Mouse (Mus musculus) forebrain, embryonic 16.5 days (tissue): Measurements from ENCODE around the gene Lpin2. TPM values are rescaled to one million over a fixed set of nuclear protein-coding genes. Genes with fewer than 3 reads are reported as not detected.
A peak's percentile ranks its signal among the peaks of the same experiment; 100 is the strongest.

Experiments used
- ATAC-seq: fragments of 200-750 bp; cut with Nextera tagmentation; 2 replicates; pipeline ENCODE4 v1.8.0; 2017; ENCODE audit warnings: mild to moderate bottlenecking, moderate library complexity
- H3K27ac ChIP-seq: fragments of 300-500 bp; sonication (generic); 2 replicates; pipeline ENCODE4 v1.5.1; 2014; ENCODE audit warnings: low read length, control low read depth
- H3K27me3 ChIP-seq: fragments of 300-500 bp; sonication (generic); replicated peaks from 2 replicates; pipeline ENCODE4 v1.6.1; 2014; ENCODE audit warnings: low read length; ENCODE audit not compliant: control insufficient read depth, insufficient read depth
- H3K36me3 ChIP-seq: fragments of 300-500 bp; sonication (generic); 2 replicates; pipeline ENCODE4 v1.6.1; 2014; ENCODE audit not compliant: control insufficient read depth, insufficient read depth
- H3K4me1 ChIP-seq: fragments of 300-500 bp; sonication (generic); replicated peaks from 2 replicates; pipeline ENCODE4 v1.6.1; 2014; ENCODE audit warnings: low read length; ENCODE audit not compliant: control insufficient read depth, insufficient read depth
- H3K4me2 ChIP-seq: fragments of 300-500 bp; sonication (generic); 2 replicates; pipeline ENCODE4 v1.6.1; 2014; ENCODE audit warnings: mild to moderate bottlenecking, low read length, control low read depth
- H3K4me3 ChIP-seq: fragments of 300-500 bp; sonication (generic); replicated peaks from 2 replicates; pipeline ENCODE4 v1.5.1; 2014; ENCODE audit warnings: mild to moderate bottlenecking, low read length, control low read depth
- H3K9ac ChIP-seq: fragments of 300-500 bp; sonication (generic); replicated peaks from 2 replicates; pipeline ENCODE4 v1.6.1; 2014; ENCODE audit warnings: low read depth, low read length, control low read depth
- H3K9me3 ChIP-seq: fragments of 300-500 bp; sonication (generic); 2 replicates; pipeline ENCODE4 v1.6.1; 2016; ENCODE audit warnings: low read length; ENCODE audit not compliant: control insufficient read depth
- WGBS: fragments of 180-500 bp; shearing (Covaris S2); extraction: QIAGEN DNeasy Blood & Tissue Kit; methylation state at CpG from one replicate; pipeline ENCODE4 v1.1.7; 2014; 5-methylcytosine and 5-hydroxymethylcytosine counted together
- polyA plus RNA-seq: library from polyadenylated mRNA; unstranded; fragments of >200 nt; fragmentation: Nextera tagmentation; extraction: Ambion mirVana; gene quantifications from 2 replicates; pipeline ENCODE4 v1.2.1, GENCODE M21; 2015

Gene Lpin2
- polyA plus RNA-seq: 35.6 and 40.1 TPM in 2 replicates

DNA sequence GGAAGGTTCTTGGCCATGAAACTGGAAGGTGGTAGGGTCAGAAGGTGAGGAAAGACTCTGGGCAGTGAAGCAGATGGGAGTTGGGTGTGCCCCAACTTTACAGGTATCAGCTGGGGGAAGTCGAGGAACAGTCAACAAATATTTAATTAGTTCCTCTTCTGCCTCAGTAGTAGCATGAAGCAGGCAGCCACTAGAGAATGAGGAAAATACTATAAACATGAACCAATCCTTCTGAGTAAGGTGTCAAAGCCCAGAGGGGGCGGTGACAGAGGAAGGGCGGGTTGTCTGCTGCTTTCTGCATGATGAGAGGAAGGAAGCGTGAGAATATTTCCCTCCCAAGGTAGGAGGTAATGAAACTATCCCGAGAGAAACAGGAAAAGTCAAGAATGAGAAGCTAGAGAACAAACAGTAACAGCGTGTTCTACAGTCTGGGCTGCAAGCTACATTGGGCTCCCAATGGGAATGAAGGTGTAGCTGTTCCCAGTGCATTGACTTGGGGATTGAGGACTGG, at the start of gene Lpin2:
TSS of gene Lpin2 (plus strand) at position 350 of the 511 bp plus-strand sequence.
- Histone ChIP-seq H3K27me3 (no peaks in the 10 kb centered on the region), H3K9me3 (no peaks in the 10 kb centered on the region), H3K4me1 (peaks cover 17% of the 10 kb centered on the region), H3K27ac (peak within 1 kb of the TSS; percentile 83), H3K4me3 (peak within 1 kb of the TSS; percentile 79), H3K4me2 (peak within 1 kb of the TSS; percentile 95), H3K36me3 (no peaks in the 10 kb centered on the region), H3K9ac (peak within 1 kb of the TSS; percentile 83)
- WGBS: 19% methylated on average over 6 of the region's 6 CpGs
- no peak for ATAC-seq

DNA sequence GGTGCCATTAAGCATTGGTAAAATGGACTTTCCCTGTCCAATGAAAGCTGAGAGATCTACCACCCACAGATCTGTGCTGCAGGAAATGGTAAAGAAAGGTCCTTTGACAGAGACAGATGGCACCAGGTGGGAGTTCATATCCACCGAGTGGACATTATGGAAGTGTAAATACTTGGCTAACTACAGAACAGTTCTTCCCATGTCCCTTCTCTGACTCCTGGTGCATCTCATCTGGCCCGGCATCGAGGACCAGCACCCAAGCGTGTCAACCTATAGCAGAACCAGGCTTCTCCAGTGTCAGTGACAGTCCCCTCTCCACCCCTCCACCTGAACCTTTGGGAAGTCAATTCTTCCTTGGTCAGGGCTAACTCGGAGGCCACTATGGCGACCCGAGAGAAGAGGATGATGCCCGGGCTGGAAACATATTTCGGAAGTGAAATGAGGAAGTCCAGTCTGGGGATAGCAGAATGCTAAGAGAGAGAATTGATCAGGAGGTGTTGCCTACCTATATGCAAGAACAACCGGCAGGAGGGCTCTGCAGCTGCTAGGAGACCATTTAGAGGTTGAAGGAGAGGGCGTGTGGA, 49.4 kb upstream of the Lpin2 start:
- ATAC-seq: no peak
- no peak overlapping the region for H3K4me3 ChIP-seq

DNA sequence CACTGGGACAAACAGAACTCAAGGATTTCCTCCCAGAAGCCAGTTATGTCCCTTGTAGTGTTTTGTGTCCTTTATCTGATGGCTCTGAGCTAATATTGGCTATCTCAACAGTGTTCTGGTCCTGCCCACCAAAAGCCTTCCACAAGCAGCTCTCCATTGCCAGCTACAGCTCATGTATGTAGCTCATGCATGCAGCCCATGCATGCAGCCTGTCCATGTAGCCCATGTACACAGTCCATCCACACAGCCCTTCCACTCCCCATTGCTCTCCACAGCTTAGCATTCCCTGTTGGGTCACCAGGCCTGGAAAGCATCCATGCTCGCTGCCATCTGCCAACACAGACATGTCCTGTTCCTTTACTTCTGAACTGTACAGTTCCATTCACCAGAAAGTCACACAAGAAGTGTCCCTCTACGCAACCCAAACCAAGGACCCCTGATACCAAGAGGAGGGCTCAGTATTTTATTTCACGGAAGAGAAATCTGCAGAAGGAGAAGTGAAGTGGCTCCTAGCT, 47.9 kb upstream of the Lpin2 start:
- H3K4me2 ChIP-seq: no peak overlapping the region
- H3K27me3 ChIP-seq: no peaks in the 10 kb centered on the region
- no peak overlapping the region for H3K27ac ChIP-seq
- no peak overlapping the region for H3K9ac ChIP-seq
- 93% methylated on average over 3 of the region's 3 CpGs for WGBS
- H3K4me1 ChIP-seq: peaks cover 2% of the 10 kb centered on the region
- H3K36me3 ChIP-seq: no peaks in the 10 kb centered on the region
- H3K9me3 ChIP-seq: no peaks in the 10 kb centered on the region
- no peak for ATAC-seq
- H3K4me3 ChIP-seq: no peak overlapping the region

More for the DNA sequence above, 49.4 kb upstream of the Lpin2 start:
- Histone ChIP-seq H3K27ac (no peak overlapping the region), H3K9me3 (no peaks in the 10 kb centered on the region), H3K27me3 (no peaks in the 10 kb centered on the region), H3K36me3 (no peaks in the 10 kb centered on the region), H3K9ac (no peak overlapping the region), H3K4me1 (peaks cover 2% of the 10 kb centered on the region), H3K4me2 (no peak overlapping the region)
- WGBS: 90% methylated on average over 11 of the region's 11 CpGs

DNA sequence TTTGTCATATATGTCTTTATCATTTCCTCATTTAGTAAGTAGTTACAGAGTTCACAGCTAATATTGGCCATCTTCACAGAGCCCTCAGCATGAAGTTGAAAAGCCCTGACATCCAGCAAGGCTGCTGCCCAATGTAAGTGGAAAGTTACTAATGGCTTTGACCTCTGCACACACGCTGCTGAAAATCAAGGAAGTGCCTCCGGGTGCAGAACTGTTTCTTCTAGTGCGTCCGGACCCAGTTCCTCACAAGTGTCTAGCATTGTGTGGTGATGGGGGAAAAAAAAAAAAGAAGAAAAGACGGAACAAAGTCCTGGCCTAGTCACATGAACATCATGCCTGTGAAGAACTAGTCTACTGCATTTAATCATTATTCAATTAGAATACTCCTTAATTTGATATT, 47.3 kb upstream of the Lpin2 start:
- Histone ChIP-seq H3K4me3 (no peak overlapping the region), H3K9me3 (no peaks in the 10 kb centered on the region), H3K36me3 (no peaks in the 10 kb centered on the region), H3K27ac (no peak overlapping the region), H3K27me3 (no peaks in the 10 kb centered on the region), H3K4me1 (no peaks in the 10 kb centered on the region), H3K9ac (no peak overlapping the region), H3K4me2 (no peak overlapping the region)
- WGBS: 88% methylated on average over 5 of the region's 5 CpGs
- no peak for ATAC-seq

DNA sequence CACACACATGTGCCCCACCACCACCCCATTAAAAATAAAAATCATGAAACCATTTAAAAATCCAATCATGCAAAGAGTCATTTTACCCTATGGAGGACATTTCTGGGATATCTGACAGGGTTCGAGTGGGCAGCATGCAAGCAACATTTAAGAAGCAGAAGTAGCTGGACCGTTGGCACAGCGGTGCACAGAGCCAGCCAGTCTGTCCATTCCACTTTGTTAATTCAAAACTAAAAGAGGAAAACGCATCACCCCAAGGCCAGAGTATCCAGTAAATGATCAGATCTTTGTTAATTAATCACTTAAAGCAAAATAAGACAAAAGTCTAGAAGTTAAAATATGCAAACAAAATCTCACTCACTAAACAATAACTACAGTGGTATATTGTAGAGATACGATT, 46.5 kb upstream of the Lpin2 start:
- H3K9ac ChIP-seq: no peak overlapping the region
- H3K9me3 ChIP-seq: no peaks in the 10 kb centered on the region
- no peaks in the 10 kb centered on the region for H3K4me1 ChIP-seq
- no peak for ATAC-seq
- 87% methylated on average over 5 of the region's 5 CpGs for WGBS
- no peaks in the 10 kb centered on the region for H3K27me3 ChIP-seq
- no peak overlapping the region for H3K4me3 ChIP-seq
- H3K27ac ChIP-seq: no peak overlapping the region
- no peaks in the 10 kb centered on the region for H3K36me3 ChIP-seq
- H3K4me2 ChIP-seq: no peak overlapping the region

DNA sequence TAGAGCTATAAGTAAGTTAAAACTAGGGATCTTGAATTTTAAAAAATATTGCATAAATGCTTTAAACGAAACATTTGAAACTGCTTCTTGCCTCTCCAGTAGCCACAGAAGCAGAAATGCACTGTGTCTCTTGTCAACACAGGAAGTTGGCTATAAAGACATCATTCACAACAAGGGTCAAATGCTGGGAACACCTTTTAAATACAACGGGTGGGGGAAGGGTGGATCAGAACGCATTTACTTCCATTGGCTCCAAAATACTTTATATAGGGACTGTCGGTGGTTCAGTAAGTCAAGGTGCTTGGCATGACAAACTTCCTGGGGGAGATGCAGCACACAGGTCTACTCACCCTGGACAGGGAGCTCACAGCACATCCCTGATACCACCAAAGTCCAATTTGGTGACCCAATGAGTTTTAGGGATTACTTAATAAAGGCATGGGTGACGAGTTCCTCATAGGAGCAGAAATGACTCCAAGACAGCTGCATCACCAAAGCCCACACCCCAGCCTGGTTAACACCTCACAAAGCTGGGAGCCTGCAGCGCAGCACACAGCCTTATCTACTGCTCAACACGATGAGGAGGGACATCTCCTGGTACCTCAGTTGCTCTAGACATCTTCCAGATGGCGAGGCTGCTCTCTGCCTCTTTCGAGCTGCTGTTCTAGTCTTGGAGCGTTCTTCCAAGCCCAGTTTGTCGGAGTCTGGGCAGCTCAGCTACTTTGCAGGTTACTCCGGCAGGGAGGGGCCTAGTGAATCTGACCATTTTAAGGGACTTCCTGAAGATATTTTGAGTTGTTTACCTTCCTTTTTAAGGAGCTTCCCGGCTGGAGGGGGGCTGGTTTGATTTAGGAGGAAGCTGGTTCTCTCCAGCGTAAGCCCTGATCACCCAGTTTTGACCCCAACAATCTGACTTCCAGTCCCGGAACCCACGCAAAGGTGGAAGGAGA, 45.7 kb upstream of the Lpin2 start:
- no peak for ATAC-seq
- Histone ChIP-seq H3K27ac (no peak overlapping the region), H3K4me1 (no peaks in the 10 kb centered on the region), H3K27me3 (no peaks in the 10 kb centered on the region), H3K4me3 (no peak overlapping the region), H3K9ac (no peak overlapping the region), H3K4me2 (no peak overlapping the region), H3K36me3 (no peaks in the 10 kb centered on the region), H3K9me3 (no peaks in the 10 kb centered on the region)
- WGBS: 88% methylated on average over 16 of the region's 16 CpGs

DNA sequence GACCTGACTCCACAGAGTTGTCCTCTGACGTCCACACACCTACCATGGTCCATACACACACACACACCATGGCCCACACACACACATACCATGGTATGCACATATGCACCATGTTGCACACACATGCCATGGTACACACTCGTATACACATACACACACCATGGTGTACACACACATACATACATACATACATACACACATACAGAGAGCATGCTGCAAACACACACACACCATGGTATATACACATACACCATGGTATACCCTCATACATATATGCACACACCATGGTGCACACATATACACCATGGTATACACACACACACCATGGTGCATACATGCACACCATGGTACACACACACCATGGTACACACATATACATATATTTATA, 45.0 kb upstream of the Lpin2 start:
- Histone ChIP-seq H3K9ac (no peak overlapping the region), H3K9me3 (no peaks in the 10 kb centered on the region), H3K36me3 (no peaks in the 10 kb centered on the region), H3K4me2 (no peak overlapping the region), H3K4me1 (no peaks in the 10 kb centered on the region), H3K4me3 (no peak overlapping the region), H3K27ac (no peak overlapping the region), H3K27me3 (no peaks in the 10 kb centered on the region)
- 81% methylated on average over 2 of the region's 2 CpGs for WGBS
- ATAC-seq: no peak

DNA sequence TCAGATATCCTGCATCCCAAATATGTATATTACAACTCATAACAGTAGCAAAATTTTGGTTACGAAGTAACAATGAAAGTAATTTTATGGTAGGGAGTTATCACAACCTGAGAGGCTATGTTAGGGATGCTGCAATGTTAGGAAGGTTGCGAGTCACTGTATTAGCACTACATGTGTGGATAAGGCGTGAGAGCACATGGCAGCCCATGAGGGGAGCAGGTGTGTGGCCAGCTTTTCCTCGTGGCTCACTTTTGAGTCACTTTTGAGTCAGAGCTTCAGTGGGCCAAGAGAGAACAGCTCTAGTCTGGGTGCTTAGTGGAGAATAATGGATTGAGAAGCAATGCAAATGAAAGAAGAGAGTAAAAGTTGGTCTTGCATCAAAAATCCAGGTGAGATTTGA, 40.3 kb upstream of the Lpin2 start:
- Histone ChIP-seq H3K9ac (no peak overlapping the region), H3K27me3 (no peaks in the 10 kb centered on the region), H3K4me2 (no peak overlapping the region), H3K4me3 (no peak overlapping the region), H3K36me3 (no peaks in the 10 kb centered on the region), H3K9me3 (no peaks in the 10 kb centered on the region), H3K4me1 (no peaks in the 10 kb centered on the region), H3K27ac (no peak overlapping the region)
- WGBS: 77% methylated on average over 4 of the region's 4 CpGs
- ATAC-seq: no peak

DNA sequence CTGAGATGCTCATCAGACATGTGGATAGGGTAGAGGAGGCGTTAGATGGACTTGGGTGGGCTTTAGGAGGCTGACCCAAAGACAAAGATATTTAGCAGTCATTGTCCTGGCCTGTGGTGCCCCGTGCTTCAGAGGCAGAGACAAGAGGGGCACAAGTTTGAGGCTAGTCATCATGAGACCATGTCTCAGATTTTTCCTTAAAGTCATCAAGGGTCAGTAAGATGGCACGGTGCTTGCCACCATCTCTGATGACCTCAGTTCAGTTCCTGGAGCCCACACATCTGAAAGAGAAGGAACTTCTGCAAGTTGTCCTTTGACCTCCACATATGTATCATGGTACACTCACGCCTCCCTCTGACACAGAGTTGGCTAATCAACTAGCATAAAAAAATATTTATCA, 39.2 kb upstream of the Lpin2 start:
- 81% methylated on average over 4 of the region's 4 CpGs for WGBS
- Histone ChIP-seq H3K36me3 (no peaks in the 10 kb centered on the region), H3K4me1 (no peaks in the 10 kb centered on the region), H3K27me3 (no peaks in the 10 kb centered on the region), H3K9me3 (no peaks in the 10 kb centered on the region), H3K9ac (no peak overlapping the region), H3K27ac (no peak overlapping the region), H3K4me2 (no peak overlapping the region), H3K4me3 (no peak overlapping the region)
- no peak for ATAC-seq
